Mouse (Mus musculus): Measurements from ENCODE around the gene Best3. TPM values are rescaled to one million over a fixed set of nuclear protein-coding genes. Genes with fewer than 3 reads are reported as not detected.
A peak's percentile ranks its signal among the peaks of the same experiment; 100 is the strongest.

Gene Best3
- 0.10 TPM in 1 of 2 replicates, not detected in the other for polyA plus RNA-seq (2015; fragmentation: Nextera tagmentation; extraction: Ambion mirVana)

DNA sequence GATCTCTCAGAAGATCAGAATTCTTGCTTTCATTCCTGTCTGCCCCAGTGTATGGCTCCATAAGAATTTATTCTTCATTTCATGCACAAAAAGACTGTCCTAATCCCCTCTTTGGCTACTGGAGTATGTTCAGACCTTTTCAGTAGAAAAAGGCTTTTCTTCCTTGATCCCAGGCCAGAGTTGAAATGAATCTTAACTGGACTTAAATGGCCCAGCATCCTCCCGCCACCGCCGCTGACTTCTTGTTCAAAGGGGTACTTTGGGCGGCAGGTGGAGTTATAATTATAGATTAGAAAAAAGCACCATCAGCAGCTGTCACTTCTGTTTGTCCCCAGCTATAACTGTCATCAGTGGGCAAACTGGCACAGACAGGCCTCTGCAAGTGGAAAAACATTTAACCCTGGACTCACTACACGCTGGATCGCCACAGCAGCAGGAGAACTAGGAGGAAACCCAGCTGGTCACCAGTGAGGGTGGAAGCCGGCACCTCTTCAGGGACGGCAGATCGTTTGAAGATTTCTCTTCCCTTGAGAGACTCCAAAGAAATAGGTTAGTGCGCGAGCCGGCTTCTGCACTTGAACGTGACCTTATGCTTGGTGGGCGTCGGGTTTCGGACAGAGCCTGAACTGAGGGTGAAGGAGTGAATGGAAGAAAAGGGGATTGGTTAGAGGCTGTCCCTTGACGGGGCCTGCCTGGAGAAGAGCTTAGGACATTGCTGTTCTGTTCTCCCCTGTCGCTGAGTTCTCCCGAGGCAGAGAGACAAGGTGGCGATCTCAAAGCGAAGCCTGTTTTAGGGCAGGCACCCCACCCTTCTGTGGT lies at the start of gene Best3:
TSS of gene Best3 (plus strand) at position 51 of the 819 bp plus-strand sequence.
- H3K9ac ChIP-seq, result no peak within 1 kb of the TSS
- H3K27ac ChIP-seq, result no peak within 1 kb of the TSS
- H3K36me3 ChIP-seq (replicated peaks), result no peaks in the 10 kb centered on the region
- H3K9me3 ChIP-seq, result no peaks in the 10 kb centered on the region
- 22% methylated on average over 21 of the region's 21 CpGs for WGBS
- no peaks in the 10 kb centered on the region for H3K27me3 ChIP-seq (replicated peaks)
- H3K4me3 ChIP-seq, result no peak within 1 kb of the TSS
- peak within 1 kb of the TSS; percentile 14; the same call in 1 of the 2 replicates for H3K4me2 ChIP-seq
- H3K4me1 ChIP-seq, result peaks cover 19% of the 10 kb centered on the region
- ATAC-seq (replicated peaks), result 0 out of 2 replicates have a peak, but pooled peaks have one; percentile 56

GRCm38 (mm10) chr10:116943025-116943424 lies 43.1 kb upstream of the Best3 start:
- WGBS, result 92% methylated on average over 6 of the region's 6 CpGs
- Histone ChIP-seq H3K27ac (no peak overlapping the region), H3K4me3 (no peak overlapping the region), H3K36me3 (replicated peaks) (peaks cover 14% of the 10 kb centered on the region), H3K9ac (no peak overlapping the region), H3K9me3 (no peaks in the 10 kb centered on the region), H3K4me1 (no peaks in the 10 kb centered on the region), H3K27me3 (replicated peaks) (no peaks in the 10 kb centered on the region), H3K4me2 (no peak overlapping the region)
- no peak for ATAC-seq (replicated peaks)

DNA sequence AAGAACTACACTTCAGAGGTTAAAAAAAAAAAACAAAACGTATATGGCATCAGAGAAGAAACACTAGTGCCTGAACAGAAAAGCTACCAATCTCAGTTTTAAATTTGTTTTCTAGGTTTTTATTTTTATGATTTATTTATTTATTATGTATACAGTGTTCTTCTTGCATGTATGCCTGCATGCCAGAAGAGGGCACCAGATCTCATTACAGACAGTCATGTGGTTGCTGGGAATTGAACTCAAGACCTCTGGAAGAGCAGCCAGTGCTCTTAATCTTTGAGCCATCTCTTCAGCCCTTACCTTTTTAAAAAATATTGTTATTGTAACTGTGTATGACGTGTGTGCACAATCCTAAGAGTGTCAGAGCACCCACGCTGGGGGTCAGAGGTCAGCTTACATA lies 42.0 kb upstream of the Best3 start:
- Histone ChIP-seq H3K27me3 (replicated peaks) (no peaks in the 10 kb centered on the region), H3K9ac (no peak overlapping the region), H3K9me3 (no peaks in the 10 kb centered on the region), H3K4me2 (no peak overlapping the region), H3K4me3 (no peak overlapping the region), H3K27ac (no peak overlapping the region), H3K36me3 (replicated peaks) (peaks cover 7% of the 10 kb centered on the region), H3K4me1 (peaks cover 9% of the 10 kb centered on the region)
- 94% methylated on average over 3 of the region's 3 CpGs for WGBS
- ATAC-seq (replicated peaks), result no peak

- Histone ChIP-seq H3K9me3 (no peaks in the 10 kb centered on the region), H3K9ac (no peak overlapping the region), H3K4me3 (no peak overlapping the region), H3K27ac (no peak overlapping the region), H3K36me3 (replicated peaks) (peaks cover 6% of the 10 kb centered on the region; the same call in 1 of the 2 replicates), H3K4me1 (peaks cover 13% of the 10 kb centered on the region), H3K27me3 (replicated peaks) (no peaks in the 10 kb centered on the region), H3K4me2 (no peak overlapping the region)
- no peak for ATAC-seq (replicated peaks)
- 73% methylated on average over 10 of the region's 10 CpGs for WGBS
These were observed 41.2 kb upstream of the Best3 start for GRCm38 (mm10) chr10:116944940-116945339.

DNA sequence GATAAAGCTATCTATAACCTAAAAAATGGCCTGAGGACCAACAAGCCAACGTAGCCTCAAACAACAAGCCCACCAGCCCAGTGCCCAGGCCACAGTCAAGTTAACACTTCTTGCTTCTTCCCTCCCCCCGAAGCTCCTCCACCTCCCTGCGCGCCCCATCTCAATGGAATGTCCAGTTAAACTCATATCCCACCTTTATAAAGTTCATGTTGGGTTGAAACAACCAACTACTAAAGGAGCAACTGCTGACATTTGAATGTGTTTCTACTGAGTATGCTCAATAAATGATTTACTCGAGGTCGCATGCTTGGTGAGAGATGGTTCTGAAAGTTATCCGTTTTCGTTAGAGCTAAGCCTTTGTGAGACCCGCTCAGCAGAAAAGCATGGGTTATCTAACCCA lies 37.7 kb upstream of the Best3 start:
- no peak overlapping the region for H3K9ac ChIP-seq
- peak overlapping the region; percentile 75; the same call in 1 of the 2 replicates for H3K4me3 ChIP-seq
- peaks cover 13% of the 10 kb centered on the region for H3K4me1 ChIP-seq
- H3K27me3 ChIP-seq (replicated peaks), result no peaks in the 10 kb centered on the region
- H3K4me2 ChIP-seq, result peak overlapping the region; percentile 72; the same call in 1 of the 2 replicates
- WGBS, result 75% methylated on average over 9 of the region's 9 CpGs
- H3K27ac ChIP-seq, result no peak overlapping the region
- no peaks in the 10 kb centered on the region for H3K36me3 ChIP-seq (replicated peaks)
- H3K9me3 ChIP-seq, result no peaks in the 10 kb centered on the region
- ATAC-seq (replicated peaks), result no peak

- Histone ChIP-seq H3K4me2 (peak overlapping the region; percentile 72), H3K9ac (peak overlapping the region; percentile 62), H3K4me3 (peak overlapping the region; percentile 75), H3K27ac (peak overlapping the region; percentile 86), H3K36me3 (replicated peaks) (no peaks in the 10 kb centered on the region), H3K4me1 (peaks cover 13% of the 10 kb centered on the region), H3K27me3 (replicated peaks) (no peaks in the 10 kb centered on the region), H3K9me3 (no peaks in the 10 kb centered on the region)
- WGBS, result under 1% methylated on average over 42 of the region's 44 CpGs
- ATAC-seq (replicated peaks), result peak; percentile 40
These were observed 36.8 kb upstream of the Best3 start for GRCm38 (mm10) chr10:116949111-116950008.

DNA sequence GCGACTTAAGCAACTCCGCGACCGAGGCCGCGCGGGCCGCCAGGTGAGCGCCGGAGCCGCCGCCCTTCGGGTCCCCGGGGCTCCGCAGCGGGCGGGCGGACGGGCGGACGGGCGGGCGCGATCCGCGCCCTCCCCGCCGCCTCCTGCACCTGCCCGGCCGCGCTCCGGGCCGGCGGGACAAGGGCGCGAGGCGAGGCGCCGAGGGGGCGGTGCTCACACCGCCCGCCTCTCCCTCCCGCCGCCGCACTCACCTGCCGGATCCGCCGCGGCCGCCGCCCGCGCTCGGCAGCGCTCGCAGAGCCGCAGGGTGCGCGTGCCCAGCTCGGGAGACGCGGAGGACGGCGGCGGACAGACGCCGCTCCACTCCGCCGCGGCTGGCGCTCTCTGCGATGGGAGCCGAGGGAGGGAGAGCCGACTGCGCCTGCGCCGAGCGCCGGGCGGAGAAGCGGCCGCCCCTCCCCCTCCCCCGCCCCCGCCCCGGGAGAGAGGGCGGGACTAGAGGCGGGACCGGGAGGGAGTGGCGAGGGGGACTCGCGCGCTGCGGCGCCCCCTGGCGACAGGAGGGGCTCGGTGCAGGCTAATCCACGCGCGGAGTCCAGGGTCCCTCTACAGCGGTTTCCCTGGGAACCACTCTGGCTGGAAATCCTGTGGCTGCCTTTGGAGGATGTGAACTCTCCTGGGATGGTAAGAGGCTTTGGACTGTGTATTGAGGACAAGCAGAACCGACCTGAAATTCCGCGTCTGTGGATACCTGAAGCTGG lies 35.9 kb upstream of the Best3 start, which contains the start of gene Rab3ip:
TSS of gene Rab3ip (minus strand) at position 761 of the 761 bp plus-strand sequence.
- no peaks in the 10 kb centered on the region for H3K27me3 ChIP-seq (replicated peaks)
- H3K4me1 ChIP-seq, result peaks cover 13% of the 10 kb centered on the region
- peak within 1 kb of the TSS; percentile 75 for H3K4me3 ChIP-seq
- WGBS, result under 1% methylated on average over 69 of the region's 103 CpGs
- peak within 1 kb of the TSS; percentile 86 for H3K27ac ChIP-seq
- no peaks in the 10 kb centered on the region for H3K36me3 ChIP-seq (replicated peaks)
- H3K9ac ChIP-seq, result peak within 1 kb of the TSS; percentile 62
- peak; percentile 95 for ATAC-seq (replicated peaks)
- peak within 1 kb of the TSS; percentile 72 for H3K4me2 ChIP-seq
- H3K9me3 ChIP-seq, result no peaks in the 10 kb centered on the region

DNA sequence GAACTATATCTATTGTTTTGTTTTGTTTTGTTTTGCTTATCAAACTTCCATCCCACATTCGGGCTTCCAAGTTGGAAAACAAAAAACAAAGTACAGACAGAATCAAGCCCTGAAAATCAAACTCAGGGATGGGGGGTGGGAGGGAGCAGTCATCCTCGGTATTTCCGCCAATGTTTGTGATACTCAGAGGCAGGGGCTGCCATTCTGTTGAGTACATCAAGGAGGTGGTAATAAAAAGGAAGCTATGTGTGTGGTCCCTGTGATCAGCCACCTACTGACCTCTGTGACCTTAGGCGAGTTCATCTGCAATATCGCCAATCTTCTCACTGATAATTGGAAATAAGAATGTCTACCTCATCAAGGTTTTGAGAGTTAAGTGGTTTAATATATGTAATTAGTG lies 35.2 kb upstream of the Best3 start:
- H3K9me3 ChIP-seq, result no peaks in the 10 kb centered on the region
- H3K4me1 ChIP-seq, result peaks cover 13% of the 10 kb centered on the region
- ATAC-seq (replicated peaks), result peak; percentile 19; the same call in 1 of the 2 replicates
- H3K27ac ChIP-seq, result no peak overlapping the region
- H3K27me3 ChIP-seq (replicated peaks), result no peaks in the 10 kb centered on the region
- H3K36me3 ChIP-seq (replicated peaks), result no peaks in the 10 kb centered on the region
- H3K4me2 ChIP-seq, result peak overlapping the region; percentile 48
- peak overlapping the region; percentile 75 for H3K4me3 ChIP-seq
- 34% methylated on average over 5 of the region's 5 CpGs for WGBS
- H3K9ac ChIP-seq, result no peak overlapping the region

DNA sequence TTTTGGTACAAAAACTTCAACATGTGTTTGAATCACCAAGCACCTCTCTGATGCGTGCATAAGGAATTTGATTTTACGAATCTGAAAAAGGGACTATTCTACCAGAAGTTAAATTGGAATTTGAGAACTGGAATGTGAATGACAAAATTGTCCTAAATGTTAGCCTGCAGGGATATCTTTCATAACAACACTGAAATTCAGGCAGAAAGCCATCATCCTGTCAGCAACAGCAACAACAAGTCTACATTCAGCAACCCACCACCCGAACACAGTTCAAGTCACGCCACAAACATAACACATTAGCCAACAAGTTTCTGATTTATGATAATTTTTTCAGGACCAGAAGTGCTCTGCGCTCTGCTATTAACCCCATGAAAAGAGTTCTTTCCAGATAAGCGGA lies 30.9 kb upstream of the Best3 start:
- H3K9me3 ChIP-seq, result no peaks in the 10 kb centered on the region
- 94% methylated on average over 6 of the region's 6 CpGs for WGBS
- no peak overlapping the region for H3K9ac ChIP-seq
- ATAC-seq (replicated peaks), result no peak
- H3K4me1 ChIP-seq, result no peaks in the 10 kb centered on the region
- no peaks in the 10 kb centered on the region for H3K27me3 ChIP-seq (replicated peaks)
- no peak overlapping the region for H3K4me2 ChIP-seq
- H3K36me3 ChIP-seq (replicated peaks), result no peaks in the 10 kb centered on the region
- no peak overlapping the region for H3K27ac ChIP-seq
- no peak overlapping the region for H3K4me3 ChIP-seq

DNA sequence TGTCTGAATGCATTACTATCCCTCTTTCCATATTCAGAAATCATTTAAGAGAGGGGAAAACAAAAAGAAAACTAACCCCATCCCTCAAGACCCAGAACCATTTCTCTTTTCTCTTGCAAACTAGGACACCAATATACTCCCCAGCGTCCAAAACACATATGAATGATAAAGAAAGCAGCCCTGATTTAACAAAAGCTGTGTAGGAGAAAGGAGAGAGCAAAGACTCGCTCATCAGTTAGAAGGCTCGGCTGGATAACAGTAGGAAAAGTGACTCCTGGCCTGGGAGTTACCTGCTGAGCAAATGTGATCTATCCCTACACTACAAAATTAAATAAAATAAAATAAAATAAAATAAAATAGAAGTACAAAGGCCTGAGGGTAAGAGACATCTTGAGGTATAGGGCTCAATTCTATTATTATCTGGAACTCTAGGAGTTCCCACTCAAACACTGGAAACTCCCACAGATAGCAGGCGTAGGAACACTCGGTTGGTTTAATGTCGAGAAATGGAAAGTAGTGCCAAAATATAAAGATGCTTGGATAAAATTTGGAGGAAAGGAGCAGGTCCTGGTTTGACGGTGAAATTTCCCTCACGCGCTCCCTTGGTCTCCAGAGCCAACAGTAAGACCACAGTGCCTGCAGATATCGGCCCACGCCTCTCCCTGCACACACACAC lies 29.5 kb upstream of the Best3 start:
- Histone ChIP-seq H3K27me3 (replicated peaks) (no peaks in the 10 kb centered on the region), H3K36me3 (replicated peaks) (no peaks in the 10 kb centered on the region), H3K4me1 (no peaks in the 10 kb centered on the region), H3K4me2 (no peak overlapping the region), H3K27ac (no peak overlapping the region), H3K4me3 (no peak overlapping the region), H3K9me3 (no peaks in the 10 kb centered on the region), H3K9ac (no peak overlapping the region)
- ATAC-seq (replicated peaks), result no peak
- 88% methylated on average over 11 of the region's 11 CpGs for WGBS

DNA sequence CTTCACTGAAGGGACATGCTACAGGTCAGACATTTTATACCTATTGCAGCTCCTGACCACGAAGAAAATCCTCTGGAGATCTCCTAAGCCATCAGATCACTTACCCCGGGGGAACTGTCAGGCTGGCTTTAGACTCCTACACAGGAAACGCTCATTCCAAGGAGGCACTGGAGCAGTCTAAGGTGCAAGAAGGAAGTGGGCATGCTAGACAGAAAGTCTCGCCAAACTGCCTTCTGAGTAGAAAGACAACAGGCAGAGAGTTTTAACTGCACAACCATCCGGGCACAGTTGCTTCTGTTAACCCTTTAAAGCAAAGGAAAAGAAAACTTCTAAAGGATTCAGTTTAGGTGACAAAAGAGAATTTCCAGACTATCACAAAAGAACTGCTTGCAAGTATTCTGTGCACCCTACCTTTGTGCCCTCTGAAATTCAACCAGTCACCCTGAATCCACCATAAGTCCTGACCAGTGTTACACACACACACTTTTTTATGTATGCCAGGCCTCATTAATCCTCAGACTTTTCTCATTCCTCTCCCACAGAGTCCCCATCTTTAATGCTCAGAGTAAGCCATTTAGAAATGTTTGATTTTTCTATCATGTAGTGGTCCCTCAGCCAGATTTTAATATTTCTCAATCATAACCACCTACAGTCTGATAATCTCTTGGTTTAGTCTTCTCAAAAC lies 28.1 kb upstream of the Best3 start:
- Histone ChIP-seq H3K4me3 (no peak overlapping the region), H3K9ac (no peak overlapping the region), H3K9me3 (no peaks in the 10 kb centered on the region), H3K27ac (no peak overlapping the region), H3K27me3 (replicated peaks) (no peaks in the 10 kb centered on the region), H3K4me1 (no peaks in the 10 kb centered on the region), H3K36me3 (replicated peaks) (no peaks in the 10 kb centered on the region), H3K4me2 (no peak overlapping the region)
- 61% methylated on average over 5 of the region's 5 CpGs for WGBS
- ATAC-seq (replicated peaks), result no peak

Data from midbrain, embryonic 15.5 days (tissue).